Mouse (Mus musculus) brain, embryonic 14.5 days (tissue): ENCODE data around the gene E330009J07Rik.

Experiments used
- CTCF ChIP-seq: fragments of 200-500 bp; IDR thresholded peaks from 2 replicates; pipeline ENCODE4 v1.5.1; 2012; ENCODE audit warnings: inconsistent platforms, mild to moderate bottlenecking, moderate library complexity, borderline replicate concordance; ENCODE audit not compliant: insufficient read depth, insufficient read length; ENCODE audit errors: extremely low read depth
- POLR2A ChIP-seq: fragments of 200-500 bp; IDR thresholded peaks from 2 replicates; pipeline ENCODE4 v1.6.1; 2012; ENCODE audit warnings: mild to moderate bottlenecking, inconsistent platforms, borderline replicate concordance; ENCODE audit not compliant: poor library complexity, insufficient read depth, insufficient read length, severe bottlenecking; ENCODE audit errors: extremely low read depth

GRCm38 (mm10) chr6:40430251-40430650 is 5.7 kb downstream of the E330009J07Rik start:
- TF ChIP-seq POLR2A (no peak), CTCF (no peak)
